Mouse (Mus musculus): ENCODE results near the gene Chrng.

- TF ChIP-seq CTCF (conservative IDR thresholded peaks at IDR 0.05 in 1 of 2, IDR thresholded peaks at IDR 0.05 in 1 of 2; ENCODE audit: low read depth in 2 of 2, low read length in 2 of 2) (no peak), MAX (IDR thresholded peaks at IDR 0.05; ENCODE audit: low read length) (no peak), ZNF384 (IDR thresholded peaks at IDR 0.05; ENCODE audit: low read depth, low read length) (no peak), POLR2A (IDR thresholded peaks at IDR 0.05; ENCODE audit: low read depth, low read length) (no peak), POLR2AphosphoS2 (IDR thresholded peaks at IDR 0.05; ENCODE audit: low read depth, low read length) (no peak), ZC3H11A (IDR thresholded peaks at IDR 0.05; ENCODE audit: low read depth, low read length) (no peak)
These were observed 54.9 kb downstream of the Chrng start for GRCm38 (mm10) chr1:87259316-87259715.
